Mouse (Mus musculus): ENCODE data around the gene Pth1r. TPM values are rescaled to one million over a fixed set of nuclear protein-coding genes. Genes with fewer than 3 reads are reported as not detected.
A peak's percentile ranks its signal among the peaks of the same experiment; 100 is the strongest.

Pth1r gene
- polyA plus RNA-seq, 1 experiment from 2014 or later = 97.8 TPM

DNA sequence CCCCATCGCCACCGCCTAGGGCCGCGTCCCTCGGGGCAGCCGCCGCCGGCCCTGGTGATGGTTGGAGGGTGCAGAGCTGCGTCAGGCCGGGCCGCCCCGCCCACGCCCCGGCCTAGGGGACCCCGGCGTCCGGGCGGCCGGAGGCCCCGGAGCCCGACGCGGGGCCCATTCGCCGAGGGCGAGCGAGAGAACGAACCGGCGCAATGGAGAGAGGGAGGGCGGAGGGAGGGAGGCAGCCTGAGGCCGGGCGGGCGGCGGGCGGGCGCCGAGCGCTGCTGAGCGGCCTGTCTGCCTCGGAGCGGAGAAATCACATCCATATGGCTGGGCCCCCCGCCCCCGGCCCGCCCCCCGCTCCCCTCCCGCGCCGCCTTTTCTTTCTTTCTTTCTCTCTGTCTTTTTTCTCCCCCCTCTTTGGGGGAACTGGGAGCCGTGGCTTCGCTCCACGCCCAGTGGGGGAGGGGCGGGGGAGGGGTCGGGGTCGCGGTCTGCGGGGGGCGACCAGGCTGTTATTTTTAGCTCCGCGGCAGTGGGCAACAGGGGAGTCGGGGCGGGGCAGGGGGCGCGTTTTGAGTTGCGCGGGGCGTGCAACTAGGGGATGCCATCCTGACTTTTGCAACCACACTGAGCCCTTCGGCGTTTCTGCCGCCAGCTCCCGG lies 4.5 kb downstream of the Pth1r start:
- ATAC-seq (ENCODE audit: insufficient read depth) = peak; percentile 67
- peaks cover 17% of the 10 kb centered on the region; the same call in 1 of the 2 replicates for H3K36me3 ChIP-seq (ENCODE audit: insufficient read depth)
- TF ChIP-seq CTCF (IDR thresholded peaks at IDR 0.05; ENCODE audit: low read depth) = no peak
- peak overlapping the region; percentile 73 for H3K4me2 ChIP-seq
- no peaks in the 10 kb centered on the region for H3K9me3 ChIP-seq (ENCODE audit: low read depth, low read length)
- H3K4me3 ChIP-seq (ENCODE audit: low read depth, low read length) = peak overlapping the region; percentile 67
- H3K27ac ChIP-seq (ENCODE audit: low read depth) = peak overlapping the region; percentile 96
- DNase-seq = peak; percentile 71
- peaks cover 6% of the 10 kb centered on the region for H3K4me1 ChIP-seq (ENCODE audit: insufficient read depth)
- H3K9ac ChIP-seq = peak overlapping the region; percentile 83
- 1% methylated on average over 61 of the region's 71 CpGs for WGBS
- H3K27me3 ChIP-seq (ENCODE audit: insufficient read depth, low read length) = peaks cover 40% of the 10 kb centered on the region; the same call in 1 of the 2 replicates

DNA sequence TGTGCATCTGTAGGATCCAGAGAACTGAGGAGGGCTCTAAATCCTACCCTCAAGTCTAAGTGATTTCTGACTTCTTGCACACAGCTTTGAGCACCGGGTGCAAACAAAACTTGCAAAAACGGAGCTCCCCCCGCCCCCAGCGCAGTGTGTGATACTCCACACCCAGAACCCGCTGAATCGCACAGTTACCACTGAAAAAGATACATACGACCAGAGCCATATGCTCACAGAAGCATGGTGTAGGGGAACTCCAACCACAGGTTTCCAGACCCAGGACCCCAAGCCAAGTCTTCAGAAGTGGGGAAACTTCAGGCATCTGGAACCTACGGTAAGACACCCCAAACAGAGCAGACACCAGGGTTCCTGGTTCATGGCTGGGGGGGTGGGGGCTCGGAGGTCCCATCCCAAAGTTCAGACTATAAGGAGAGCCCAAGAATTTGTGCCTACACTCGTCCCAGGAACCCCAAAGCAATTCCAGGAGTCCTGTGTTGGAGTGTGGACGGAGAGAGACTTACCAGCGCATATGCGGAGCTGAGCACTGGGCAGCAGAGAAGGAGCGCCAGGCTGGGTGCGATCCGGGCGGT lies 5.1 kb downstream of the Pth1r start, which contains the start of gene Myl3:
TSS of gene Myl3 (plus strand) at position 151 of the 584 bp plus-strand sequence.
- H3K27ac ChIP-seq (ENCODE audit: low read depth) = peak within 1 kb of the TSS; percentile 96
- peaks cover 5% of the 10 kb centered on the region for H3K4me1 ChIP-seq (ENCODE audit: insufficient read depth)
- no peaks in the 10 kb centered on the region for H3K9me3 ChIP-seq (ENCODE audit: low read depth, low read length)
- H3K4me3 ChIP-seq (ENCODE audit: low read depth, low read length) = peak within 1 kb of the TSS; percentile 67
- peaks cover 40% of the 10 kb centered on the region; the same call in 1 of the 2 replicates for H3K27me3 ChIP-seq (ENCODE audit: insufficient read depth, low read length)
- DNase-seq (no peak), ATAC-seq (ENCODE audit: insufficient read depth) (no peak)
- H3K36me3 ChIP-seq (ENCODE audit: insufficient read depth) = peaks cover 23% of the 10 kb centered on the region; the same call in 1 of the 2 replicates
- peak within 1 kb of the TSS; percentile 73 for H3K4me2 ChIP-seq
- TF ChIP-seq CTCF (IDR thresholded peaks at IDR 0.05; ENCODE audit: low read depth) = no peak
- H3K9ac ChIP-seq = peak within 1 kb of the TSS; percentile 83
- WGBS = 3% methylated on average over 17 of the region's 17 CpGs

DNA sequence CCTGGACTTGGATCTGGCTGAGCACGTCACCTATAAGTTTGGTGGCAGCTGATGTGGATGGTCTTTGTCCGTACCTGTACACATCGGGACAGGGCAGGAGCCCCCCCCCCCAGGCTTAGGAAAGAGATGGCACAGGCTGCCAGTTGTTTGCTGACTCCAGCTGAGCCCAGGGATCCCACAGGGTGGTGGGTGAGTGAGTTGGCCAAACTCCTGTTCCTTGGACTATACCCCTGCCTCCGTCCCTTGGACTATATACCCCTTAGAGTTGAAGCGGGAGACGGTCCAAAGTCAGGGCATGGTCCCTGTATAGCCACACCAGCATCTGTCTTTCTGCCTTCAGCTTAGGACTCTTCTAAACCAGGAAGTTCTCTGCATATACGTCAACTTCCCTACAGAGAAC lies 7.0 kb downstream of the Pth1r start:
- Histone ChIP-seq H3K36me3 (ENCODE audit: insufficient read depth) (peaks cover 31% of the 10 kb centered on the region; the same call in 1 of the 2 replicates), H3K27ac (ENCODE audit: low read depth) (no peak overlapping the region), H3K9me3 (ENCODE audit: low read depth, low read length) (no peaks in the 10 kb centered on the region), H3K27me3 (ENCODE audit: insufficient read depth, low read length) (peaks cover 37% of the 10 kb centered on the region; the same call in 1 of the 2 replicates), H3K4me2 (peak overlapping the region; percentile 73), H3K4me3 (ENCODE audit: low read depth, low read length) (peak overlapping the region; percentile 67), H3K9ac (no peak overlapping the region), H3K4me1 (ENCODE audit: insufficient read depth) (no peaks in the 10 kb centered on the region)
- DNase-seq = no peak
- no peak for ATAC-seq (ENCODE audit: insufficient read depth)
- 82% methylated on average over 7 of the region's 7 CpGs for WGBS
- TF ChIP-seq CTCF (IDR thresholded peaks at IDR 0.05; ENCODE audit: low read depth) = no peak

- peak; percentile 54 for TF ChIP-seq CTCF (IDR thresholded peaks at IDR 0.05; ENCODE audit: low read depth)
- 0 out of 2 replicates have a peak, but pooled peaks cover 5% of the 10 kb centered on the region for H3K4me1 ChIP-seq (ENCODE audit: insufficient read depth)
- no peak overlapping the region for H3K9ac ChIP-seq
- no peak for DNase-seq
- no peak for ATAC-seq (ENCODE audit: insufficient read depth)
- no peaks in the 10 kb centered on the region for H3K9me3 ChIP-seq (ENCODE audit: low read depth, low read length)
- H3K4me2 ChIP-seq = no peak overlapping the region
- peaks cover 18% of the 10 kb centered on the region; the same call in 1 of the 2 replicates for H3K27me3 ChIP-seq (ENCODE audit: insufficient read depth, low read length)
- H3K36me3 ChIP-seq (ENCODE audit: insufficient read depth) = peaks cover 31% of the 10 kb centered on the region; the same call in 1 of the 2 replicates
- no peak overlapping the region for H3K4me3 ChIP-seq (ENCODE audit: low read depth, low read length)
- 21% methylated on average over 1 of the region's 1 CpGs for WGBS
- no peak overlapping the region for H3K27ac ChIP-seq (ENCODE audit: low read depth)
Measured at GRCm38 (mm10) chr9:110738054-110738453, 8.9 kb downstream of the Pth1r start.

GRCm38 (mm10) chr9:110736362-110736761 lies 10.6 kb downstream of the Pth1r start:
- TF ChIP-seq CTCF (IDR thresholded peaks at IDR 0.05; ENCODE audit: low read depth) = no peak
- H3K27me3 ChIP-seq (ENCODE audit: insufficient read depth, low read length) = peaks cover 4% of the 10 kb centered on the region; the same call in 1 of the 2 replicates
- no peaks in the 10 kb centered on the region for H3K9me3 ChIP-seq (ENCODE audit: low read depth, low read length)
- no peak overlapping the region for H3K9ac ChIP-seq
- ATAC-seq (ENCODE audit: insufficient read depth) (no peak), DNase-seq (no peak)
- 38% methylated on average over 9 of the region's 9 CpGs for WGBS
- peaks cover 35% of the 10 kb centered on the region; the same call in 1 of the 2 replicates for H3K36me3 ChIP-seq (ENCODE audit: insufficient read depth)
- 0 out of 2 replicates have a peak, but pooled peaks cover 6% of the 10 kb centered on the region for H3K4me1 ChIP-seq (ENCODE audit: insufficient read depth)
- no peak overlapping the region for H3K4me3 ChIP-seq (ENCODE audit: low read depth, low read length)
- H3K27ac ChIP-seq (ENCODE audit: low read depth) = no peak overlapping the region
- no peak overlapping the region for H3K4me2 ChIP-seq

GRCm38 (mm10) chr9:110734154-110734553 lies 12.8 kb downstream of the Pth1r start:
- H3K27ac ChIP-seq (ENCODE audit: low read depth) = no peak overlapping the region
- 60% methylated on average over 7 of the region's 7 CpGs for WGBS
- DNase-seq (no peak), ATAC-seq (ENCODE audit: insufficient read depth) (no peak)
- H3K4me3 ChIP-seq (ENCODE audit: low read depth, low read length) = no peak overlapping the region
- H3K4me1 ChIP-seq (ENCODE audit: insufficient read depth) = peaks cover 6% of the 10 kb centered on the region; the same call in 1 of the 2 replicates
- H3K9ac ChIP-seq = no peak overlapping the region
- no peaks in the 10 kb centered on the region for H3K27me3 ChIP-seq (ENCODE audit: insufficient read depth, low read length)
- peaks cover 37% of the 10 kb centered on the region for H3K36me3 ChIP-seq (ENCODE audit: insufficient read depth)
- no peak overlapping the region for H3K4me2 ChIP-seq
- TF ChIP-seq CTCF (IDR thresholded peaks at IDR 0.05; ENCODE audit: low read depth) = no peak
- no peaks in the 10 kb centered on the region for H3K9me3 ChIP-seq (ENCODE audit: low read depth, low read length)

- peaks cover 6% of the 10 kb centered on the region; the same call in 1 of the 2 replicates for H3K4me1 ChIP-seq (ENCODE audit: insufficient read depth)
- peak; percentile 19; the same call in 1 of the 2 replicates for ATAC-seq (ENCODE audit: insufficient read depth)
Measured at GRCm38 (mm10) chr9:110733102-110733501, 13.8 kb downstream of the Pth1r start.

More at GRCm38 (mm10) chr9:110733102-110733501, 13.8 kb downstream of the Pth1r start:
- WGBS = 7% methylated on average over 8 of the region's 8 CpGs
- no peak for TF ChIP-seq CTCF (IDR thresholded peaks at IDR 0.05; ENCODE audit: low read depth)
- Histone ChIP-seq H3K27me3 (ENCODE audit: insufficient read depth, low read length) (no peaks in the 10 kb centered on the region), H3K9ac (peak overlapping the region; percentile 42; the same call in 1 of the 2 replicates), H3K27ac (ENCODE audit: low read depth) (peak overlapping the region; percentile 39), H3K4me2 (peak overlapping the region; percentile 59), H3K4me3 (ENCODE audit: low read depth, low read length) (peak overlapping the region; percentile 29), H3K9me3 (ENCODE audit: low read depth, low read length) (no peaks in the 10 kb centered on the region), H3K36me3 (ENCODE audit: insufficient read depth) (peaks cover 41% of the 10 kb centered on the region)
- DNase-seq = no peak
